Mouse (Mus musculus) liver, postnatal 0 days (tissue): ENCODE measurements around the gene Barx1.
A peak's percentile ranks its signal among the peaks of the same experiment; 100 is the strongest.

ENCODE experiments used
- CTCF ChIP-seq: sonication (generic); IDR thresholded peaks from 2 replicates; pipeline ENCODE4 v1.5.1; 2016; ENCODE audit warnings: antibody characterized with exemption, low read depth
- EP300 ChIP-seq: IDR thresholded peaks from 2 replicates; pipeline ENCODE4 v1.6.1; 2016; ENCODE audit warnings: antibody characterized with exemption, low read depth, mild to moderate bottlenecking

- TF ChIP-seq CTCF: peak; percentile 68
- TF ChIP-seq EP300: no peak
Measured at GRCm38 (mm10) chr13:48650615-48651014, 12.2 kb upstream of the Barx1 start.
